Mouse (Mus musculus) layer of hippocampus, postnatal 36 days (tissue): ENCODE data around the gene Marc2. TPM values are rescaled to one million over a fixed set of nuclear protein-coding genes. Genes with fewer than 3 reads are reported as not detected.
A peak's percentile ranks its signal among the peaks of the same experiment; 100 is the strongest.

Experiments used
- DNase-seq, 2 experiments: peaks; one replicate each; pipeline ENCODE4 v3.0.0; 2022
- microRNA-seq, 2 experiments: library from miRNA; unstranded; fragments of <30 nt; microRNA quantifications; one replicate each; pipeline ENCODE4 v1.2.0; 2021
- total RNA-seq, 2 experiments: library from RNA; stranded (reverse); gene quantifications; 2 replicates each; pipeline ENCODE4 v1.2.3; 2021

The Marc2 gene
- total RNA-seq, 2 experiments from 2014 or later: 103 to 110 TPM

GRCm38 (mm10) chr1:184807627-184808417 lies 38.4 kb downstream of the Marc2 start:
- DNase-seq: no peak

DNA sequence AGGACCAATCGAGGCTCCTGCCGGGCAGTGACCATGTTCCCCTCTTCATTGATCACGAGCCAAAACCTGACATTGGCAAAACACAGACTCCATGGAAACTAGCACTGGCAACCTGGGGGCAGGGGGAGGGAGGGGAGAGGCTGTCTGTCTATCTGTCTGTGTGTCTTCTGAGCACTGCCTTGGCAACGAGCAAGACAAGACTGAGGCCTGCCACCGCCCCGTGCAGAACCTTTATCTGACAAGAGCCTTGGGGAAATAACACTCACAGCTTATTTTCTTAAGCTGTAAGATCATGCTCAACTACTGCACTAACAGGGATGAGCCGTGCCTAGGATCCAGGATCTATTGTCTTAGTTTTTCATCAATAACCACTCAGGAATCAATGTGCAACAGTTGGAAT lies 39.1 kb downstream of the Marc2 start:
- no peak for DNase-seq

DNA sequence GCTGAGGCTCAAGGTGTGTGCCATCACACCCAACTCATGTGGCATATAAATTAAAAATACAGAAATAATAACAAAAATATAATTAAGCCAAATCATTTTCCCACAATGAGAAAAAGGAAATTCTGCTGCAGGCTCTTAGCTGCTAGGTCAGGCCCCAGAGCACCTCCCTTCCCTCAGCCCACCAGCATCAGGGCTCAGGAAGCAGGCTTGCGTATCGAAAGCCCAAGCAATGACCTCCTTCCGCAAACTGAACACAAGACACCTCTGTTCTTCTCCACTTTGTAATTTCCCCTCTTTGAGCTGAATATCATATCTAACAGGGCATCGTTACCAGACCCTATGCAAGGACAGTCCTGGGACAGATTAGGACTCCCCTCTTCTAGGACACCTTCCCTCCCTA lies 40.5 kb downstream of the Marc2 start:
- no peak for DNase-seq

DNA sequence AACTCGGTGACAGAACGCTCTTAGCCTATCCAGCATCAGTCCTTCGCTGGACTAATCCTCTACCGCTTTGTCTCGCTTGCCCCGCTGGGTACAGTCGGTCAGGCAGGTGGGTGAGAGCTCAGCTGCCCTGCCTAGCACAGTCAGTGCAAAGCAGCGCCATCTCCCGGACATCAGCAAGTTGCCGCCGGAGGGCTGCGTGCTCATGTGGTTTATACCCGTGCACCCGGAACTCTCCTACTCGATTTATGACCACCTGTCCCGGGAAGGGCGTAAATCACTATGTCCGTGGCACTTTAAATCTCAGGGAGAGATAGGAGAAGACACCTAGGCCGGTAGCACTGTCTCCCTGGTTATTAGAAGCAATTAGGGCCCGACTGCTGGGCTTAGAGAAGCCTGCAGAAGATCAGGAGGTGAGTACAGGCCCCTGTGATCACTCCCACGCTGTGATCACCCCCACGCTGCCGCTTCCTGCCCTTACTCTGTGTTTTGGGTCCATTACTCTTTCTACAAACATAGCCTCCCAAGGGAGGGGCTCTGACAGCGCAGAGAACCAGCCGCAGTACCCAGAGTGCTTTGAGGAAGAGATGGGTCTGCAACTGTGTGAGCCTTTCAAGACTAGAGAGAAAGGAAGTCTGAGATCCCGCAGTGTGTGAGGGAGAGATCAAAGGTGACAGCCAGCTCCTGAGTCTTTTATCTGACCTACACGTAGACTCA lies 52.9 kb downstream of the Marc2 start:
- DNase-seq: peak in 1 of 2 experiments; percentile 5

DNA sequence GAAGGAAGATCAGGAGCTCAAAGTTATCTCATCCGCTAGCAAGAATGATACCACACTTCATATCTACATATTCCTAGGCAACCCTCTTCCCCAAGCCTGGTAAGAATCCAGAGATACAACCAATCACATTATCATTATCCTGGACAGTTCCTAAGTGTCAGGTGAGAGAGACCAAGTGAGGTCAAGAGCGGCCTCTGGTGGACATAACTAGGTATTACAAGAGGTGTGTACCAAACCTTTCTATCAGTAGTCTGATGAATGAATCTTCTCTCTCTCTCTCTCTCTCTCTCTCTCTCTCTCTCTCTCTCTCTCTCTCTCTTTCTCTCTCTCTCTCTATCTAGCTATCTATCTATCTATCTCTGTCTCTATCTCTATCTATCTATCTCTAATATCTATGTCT lies 55.1 kb downstream of the Marc2 start:
- DNase-seq: peak in 1 of 2 experiments; percentile 19

- no peak for DNase-seq
These were observed 59.7 kb downstream of the Marc2 start for GRCm38 (mm10) chr1:184786376-184787151.

- DNase-seq: no peak
These were observed 62.6 kb downstream of the Marc2 start for GRCm38 (mm10) chr1:184783641-184784040.

DNA sequence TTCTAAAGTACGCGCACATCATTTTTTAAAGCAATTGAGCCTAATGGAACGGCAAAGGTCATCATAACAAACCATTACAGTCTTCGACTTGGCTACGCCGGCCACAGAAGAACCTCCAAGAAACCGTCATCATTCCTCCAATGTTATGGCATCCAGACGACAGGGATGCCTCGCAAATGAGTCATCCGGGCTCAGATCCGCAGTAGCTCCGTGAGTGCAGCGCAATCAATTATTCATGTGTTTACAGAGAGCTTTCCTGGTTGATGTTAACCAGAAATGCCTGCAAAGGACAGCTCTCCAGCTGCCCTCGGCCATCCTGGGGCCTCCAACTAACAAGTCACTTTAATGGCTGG lies 64.1 kb downstream of the Marc2 start:
- DNase-seq: no peak

- no peak for DNase-seq
These were observed 64.7 kb downstream of the Marc2 start for GRCm38 (mm10) chr1:184781286-184782160.

GRCm38 (mm10) chr1:184778157-184778556 lies 68.1 kb downstream of the Marc2 start:
- DNase-seq: no peak

DNA sequence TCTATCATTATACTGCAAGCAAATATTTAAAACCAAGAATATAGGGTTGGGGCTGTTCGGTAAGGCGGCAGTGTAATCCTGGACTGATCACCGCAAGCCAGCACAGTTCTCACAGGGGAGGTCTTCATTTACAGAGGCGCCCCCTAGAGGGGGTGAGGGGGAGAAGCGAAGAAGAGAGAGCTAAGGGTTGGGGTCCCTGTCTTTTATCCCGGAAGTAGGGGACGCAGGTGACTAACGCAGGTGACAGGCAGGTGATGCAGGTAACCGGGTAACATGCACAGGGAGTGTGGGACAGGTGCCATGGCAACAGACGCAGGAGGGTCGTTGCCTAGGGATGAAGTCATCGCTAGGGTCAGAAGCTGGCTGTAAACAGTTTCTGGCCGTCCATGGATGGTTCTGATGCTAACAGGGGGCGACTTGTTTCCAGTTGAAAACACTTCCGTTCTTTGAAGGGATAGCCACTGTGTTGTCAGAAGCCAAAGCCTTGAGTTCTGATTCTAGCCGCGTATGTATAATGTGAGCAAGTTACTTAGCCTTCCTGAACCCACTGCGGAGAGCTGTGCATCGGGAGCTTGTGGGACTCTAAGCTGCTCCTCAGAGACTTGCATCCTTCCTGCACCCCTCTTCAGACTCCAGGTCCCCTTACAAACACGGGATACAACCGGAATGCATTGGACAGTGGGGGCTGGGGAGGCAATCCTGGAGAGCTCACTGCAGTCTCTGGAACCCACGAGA lies 69.0 kb downstream of the Marc2 start:
- DNase-seq: no peak

DNA sequence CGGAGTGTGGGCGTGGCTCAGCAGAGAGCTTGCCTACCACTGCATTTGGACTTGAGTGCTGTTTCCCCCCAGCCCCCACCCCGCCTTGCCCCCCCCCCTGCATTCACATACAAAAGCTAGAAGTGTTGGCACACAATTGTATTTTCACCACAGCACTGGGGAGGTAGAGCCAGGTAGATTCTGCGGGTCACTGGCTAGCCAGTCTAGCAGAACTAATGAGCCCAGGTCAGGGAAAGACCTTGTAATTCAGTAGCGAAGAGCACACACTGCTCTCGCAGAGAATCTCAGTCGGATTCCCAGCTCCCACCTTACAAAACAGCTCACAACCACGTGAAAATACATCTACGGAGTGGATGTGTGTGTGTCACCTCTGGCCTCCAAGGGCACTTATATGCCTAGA lies 71.0 kb downstream of the Marc2 start:
- DNase-seq: no peak

GRCm38 (mm10) chr1:184771891-184772249 lies 74.4 kb downstream of the Marc2 start:
- no peak for DNase-seq

GRCm38 (mm10) chr1:184771202-184771890 lies 74.9 kb downstream of the Marc2 start:
- peak; percentile 59 to 64 for DNase-seq

GRCm38 (mm10) chr1:184763866-184764265 lies 82.4 kb downstream of the Marc2 start:
- no peak for DNase-seq

Small RNA genes within 50 kb of the gene (microRNA-seq; reads per million reads assigned to microRNA genes)
- gene Mir1981: 264 to 344 reads per million in 2 experiments

Other genes with a start within 250 kb of the Marc2 start
- gene Hlx, start 113.8 kb downstream of the Marc2 start, total RNA-seq: under 1 TPM; 0.75 to 0.81 TPM
- under 1 TPM in 1 of 2 experiments, not detected in 1; 0.25 TPM for gene Marc1, start 35.1 kb downstream of the Marc2 start, total RNA-seq
- 1 to 10 TPM; 7.0 to 8.1 TPM for gene C130074G19Rik, start 36.8 kb upstream of the Marc2 start, total RNA-seq
- gene Mark1, start 153.1 kb upstream of the Marc2 start, total RNA-seq: 10 to 100 TPM; 51.6 to 54.3 TPM